Mouse (Mus musculus): ENCODE measurements around the gene Mettl21a. TPM values are rescaled to one million over a fixed set of nuclear protein-coding genes. Genes with fewer than 3 reads are reported as not detected.
"Not testable (repeated sequence)": the region's sequence is repeated elsewhere in the genome, so short reads cannot be mapped to it uniquely, and the experiment has no call there.

Mettl21a gene
- polyA plus RNA-seq, 1 experiment from 2014 or later: 10.2 TPM

DNA sequence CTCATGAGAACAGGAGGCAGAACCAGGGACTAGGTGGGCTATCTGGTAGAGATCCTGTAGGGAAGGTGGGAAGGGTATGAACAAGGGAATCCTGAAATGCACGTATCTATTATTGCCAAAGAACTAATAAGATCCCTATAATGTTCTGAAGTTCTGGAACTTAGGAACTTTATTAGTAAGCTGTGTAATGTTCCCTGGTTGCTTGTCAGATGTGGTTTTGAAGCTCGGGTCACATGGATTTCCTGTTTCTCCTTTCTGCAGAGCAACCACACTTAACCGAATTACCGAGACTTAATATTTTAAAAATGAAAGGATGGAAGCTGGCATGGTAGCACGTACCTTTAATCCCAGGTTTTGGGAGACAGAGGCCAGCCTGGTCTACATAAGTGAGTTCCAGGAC, 13.7 kb downstream of the Mettl21a start:
- WGBS: 90% methylated on average over 5 of the region's 5 CpGs
- Histone ChIP-seq H3K4me1 (replicated peaks; ENCODE audit: control insufficient read depth, insufficient read depth, low read length) (no peaks in the 10 kb centered on the region), H3K9me3 (ENCODE audit: control insufficient read depth) (no peaks in the 10 kb centered on the region), H3K27me3 (replicated peaks; ENCODE audit: control insufficient read depth, insufficient read depth, low read length) (no peaks in the 10 kb centered on the region), H3K27ac (ENCODE audit: low read depth, low read length) (no peak overlapping the region), H3K4me2 (replicated peaks; ENCODE audit: low read depth) (no peak overlapping the region), H3K9ac (ENCODE audit: low read depth, low read length) (no peak overlapping the region), H3K36me3 (ENCODE audit: control insufficient read depth, insufficient read depth) (peaks cover 25% of the 10 kb centered on the region), H3K4me3 (ENCODE audit: low read depth, low read length) (no peak overlapping the region)
- ATAC-seq: no peak
- no peak for TF ChIP-seq CTCF (IDR thresholded peaks at IDR 0.05; ENCODE audit: low read depth)

GRCm38 (mm10) chr1:64601242-64601842, 15.7 kb downstream of the Mettl21a start:
- peaks cover 15% of the 10 kb centered on the region for H3K36me3 ChIP-seq (ENCODE audit: control insufficient read depth, insufficient read depth)
- no peak overlapping the region for H3K4me2 ChIP-seq (replicated peaks; ENCODE audit: low read depth)
- no peaks in the 10 kb centered on the region for H3K9me3 ChIP-seq (ENCODE audit: control insufficient read depth)
- H3K4me1 ChIP-seq (replicated peaks; ENCODE audit: control insufficient read depth, insufficient read depth, low read length): no peaks in the 10 kb centered on the region
- 82% methylated on average over 6 of the region's 6 CpGs for WGBS
- no peak overlapping the region for H3K9ac ChIP-seq (ENCODE audit: low read depth, low read length)
- H3K27me3 ChIP-seq (replicated peaks; ENCODE audit: control insufficient read depth, insufficient read depth, low read length): no peaks in the 10 kb centered on the region
- H3K27ac ChIP-seq (ENCODE audit: low read depth, low read length): no peak overlapping the region
- no peak for TF ChIP-seq CTCF (IDR thresholded peaks at IDR 0.05; ENCODE audit: low read depth)
- ATAC-seq: no peak
- H3K4me3 ChIP-seq (ENCODE audit: low read depth, low read length): no peak overlapping the region

- no peaks in the 10 kb centered on the region for H3K27me3 ChIP-seq (replicated peaks; ENCODE audit: control insufficient read depth, insufficient read depth, low read length)
- no peak overlapping the region for H3K9ac ChIP-seq (ENCODE audit: low read depth, low read length)
- no peak overlapping the region for H3K4me3 ChIP-seq (ENCODE audit: low read depth, low read length)
- ATAC-seq: no peak
- H3K36me3 ChIP-seq (ENCODE audit: control insufficient read depth, insufficient read depth): peaks cover 15% of the 10 kb centered on the region
- H3K27ac ChIP-seq (ENCODE audit: low read depth, low read length): no peak overlapping the region
- no peak for TF ChIP-seq CTCF (IDR thresholded peaks at IDR 0.05; ENCODE audit: low read depth)
- no peaks in the 10 kb centered on the region for H3K9me3 ChIP-seq (ENCODE audit: control insufficient read depth)
- no peaks in the 10 kb centered on the region for H3K4me1 ChIP-seq (replicated peaks; ENCODE audit: control insufficient read depth, insufficient read depth, low read length)
- WGBS: 81% methylated on average over 7 of the region's 7 CpGs
- no peak overlapping the region for H3K4me2 ChIP-seq (replicated peaks; ENCODE audit: low read depth)
Measured at GRCm38 (mm10) chr1:64600413-64601077, 16.5 kb downstream of the Mettl21a start.

DNA sequence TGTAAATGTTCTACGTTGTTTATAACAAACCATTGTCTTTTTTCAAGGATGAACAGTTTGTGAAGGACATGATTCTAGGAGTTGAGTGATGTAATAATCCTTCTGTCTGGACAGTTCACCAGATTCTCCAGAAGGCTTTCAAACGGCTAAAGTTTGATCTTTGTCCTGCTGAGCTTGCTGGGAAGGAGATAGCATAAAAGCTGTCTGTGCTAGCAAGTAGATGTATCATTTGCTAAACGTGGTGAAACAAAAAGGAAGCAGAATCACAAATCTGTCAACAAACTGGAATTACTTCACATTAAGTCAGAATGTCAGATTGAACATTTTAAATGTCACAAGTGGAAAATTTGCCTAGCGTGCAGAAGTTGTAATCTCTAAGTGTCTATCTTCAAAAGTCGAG, 18.1 kb downstream of the Mettl21a start:
- H3K4me1 ChIP-seq (replicated peaks; ENCODE audit: control insufficient read depth, insufficient read depth, low read length): no peaks in the 10 kb centered on the region
- 43% methylated on average over 5 of the region's 5 CpGs for WGBS
- H3K9me3 ChIP-seq (ENCODE audit: control insufficient read depth): no peaks in the 10 kb centered on the region
- no peak overlapping the region for H3K9ac ChIP-seq (ENCODE audit: low read depth, low read length)
- TF ChIP-seq CTCF (IDR thresholded peaks at IDR 0.05; ENCODE audit: low read depth): no peak
- H3K4me3 ChIP-seq (ENCODE audit: low read depth, low read length): no peak overlapping the region
- no peak for ATAC-seq
- H3K27me3 ChIP-seq (replicated peaks; ENCODE audit: control insufficient read depth, insufficient read depth, low read length): no peaks in the 10 kb centered on the region
- no peak overlapping the region for H3K4me2 ChIP-seq (replicated peaks; ENCODE audit: low read depth)
- H3K36me3 ChIP-seq (ENCODE audit: control insufficient read depth, insufficient read depth): peaks cover 8% of the 10 kb centered on the region
- H3K27ac ChIP-seq (ENCODE audit: low read depth, low read length): no peak overlapping the region

GRCm38 (mm10) chr1:64578801-64579200, 38.2 kb downstream of the Mettl21a start:
- H3K4me1 ChIP-seq (replicated peaks; ENCODE audit: control insufficient read depth, insufficient read depth, low read length): no peaks in the 10 kb centered on the region
- 92% methylated on average over 3 of the region's 3 CpGs for WGBS

GRCm38 (mm10) chr1:64577911-64578310, 39.1 kb downstream of the Mettl21a start:
- not testable (repeated sequence) for ATAC-seq; H3K4me3 ChIP-seq (ENCODE audit: low read depth, low read length); H3K9ac ChIP-seq (ENCODE audit: low read depth, low read length); H3K27me3 ChIP-seq (replicated peaks; ENCODE audit: control insufficient read depth, insufficient read depth, low read length); H3K4me2 ChIP-seq (replicated peaks; ENCODE audit: low read depth); H3K27ac ChIP-seq (ENCODE audit: low read depth, low read length); H3K4me1 ChIP-seq (replicated peaks; ENCODE audit: control insufficient read depth, insufficient read depth, low read length); H3K9me3 ChIP-seq (ENCODE audit: control insufficient read depth)
- 38% methylated on average over 9 of the region's 9 CpGs for WGBS
- H3K36me3 ChIP-seq (ENCODE audit: control insufficient read depth, insufficient read depth): peaks cover 20% of the 10 kb centered on the region

More at GRCm38 (mm10) chr1:64578801-64579200, 38.2 kb downstream of the Mettl21a start:
- Histone ChIP-seq H3K4me3 (ENCODE audit: low read depth, low read length) (no peak overlapping the region), H3K27me3 (replicated peaks; ENCODE audit: control insufficient read depth, insufficient read depth, low read length) (no peaks in the 10 kb centered on the region), H3K36me3 (ENCODE audit: control insufficient read depth, insufficient read depth) (peaks cover 20% of the 10 kb centered on the region), H3K9me3 (ENCODE audit: control insufficient read depth) (no peaks in the 10 kb centered on the region), H3K27ac (ENCODE audit: low read depth, low read length) (no peak overlapping the region), H3K4me2 (replicated peaks; ENCODE audit: low read depth) (no peak overlapping the region), H3K9ac (ENCODE audit: low read depth, low read length) (no peak overlapping the region)
- TF ChIP-seq CTCF (IDR thresholded peaks at IDR 0.05; ENCODE audit: low read depth): no peak
- no peak for ATAC-seq
